Mouse (Mus musculus) thymus, adult 2 months (tissue): ENCODE data around the gene Pip4k2b. TPM values are rescaled to one million over a fixed set of nuclear protein-coding genes. Genes with fewer than 3 reads are reported as not detected.

ENCODE experiments used
- DNase-seq: peaks from one replicate; pipeline ENCODE4 v3.0.0; 2021
- H3K27ac ChIP-seq: fragments of 200-500 bp; 2 replicates; pipeline ENCODE4 v1.5.1; 2012; ENCODE audit warnings: low read length, control low read depth; ENCODE audit not compliant: control insufficient read depth, insufficient read depth
- H3K27me3 ChIP-seq: fragments of 200-500 bp; 2 replicates; pipeline ENCODE4 v1.6.1; 2012; ENCODE audit warnings: mild to moderate bottlenecking, low read length, moderate library complexity, mixed read lengths; ENCODE audit not compliant: control insufficient read depth, insufficient read depth
- H3K36me3 ChIP-seq: fragments of 200-500 bp; 2 replicates; pipeline ENCODE4 v1.6.1; 2012; ENCODE audit warnings: mild to moderate bottlenecking, low read length, moderate library complexity; ENCODE audit not compliant: control insufficient read depth, insufficient read depth
- H3K4me1 ChIP-seq: fragments of 200-500 bp; replicated peaks from 2 replicates; pipeline ENCODE4 v1.6.1; 2012; ENCODE audit warnings: low read length; ENCODE audit not compliant: control insufficient read depth, insufficient read depth
- H3K4me3 ChIP-seq: fragments of 200-500 bp; 2 replicates; pipeline ENCODE4 v1.5.1; 2012; ENCODE audit warnings: mild to moderate bottlenecking, low read length, control low read depth, moderate library complexity; ENCODE audit not compliant: control insufficient read depth, insufficient read depth
- CTCF ChIP-seq: fragments of 200-500 bp; IDR thresholded peaks from 2 replicates; pipeline ENCODE4 v1.5.1; 2012; ENCODE audit warnings: mild to moderate bottlenecking, control low read depth, low read length, moderate library complexity, borderline replicate concordance; ENCODE audit not compliant: control insufficient read depth, poor library complexity, insufficient read depth; ENCODE audit errors: extremely low read depth
- POLR2A ChIP-seq: fragments of 200-500 bp; IDR thresholded peaks from 2 replicates; pipeline ENCODE4 v1.6.1; 2012; ENCODE audit warnings: mild to moderate bottlenecking, low read length, control low read depth, moderate library complexity; ENCODE audit not compliant: control insufficient read depth, poor library complexity, insufficient read depth; ENCODE audit errors: extremely low read depth
- WGBS: fragments of 180-500 bp; shearing (Covaris S2); methylation state at CpG from one replicate; pipeline ENCODE4 v1.1.7; 2018; 5-methylcytosine and 5-hydroxymethylcytosine counted together
- polyA plus RNA-seq: library from polyadenylated mRNA; depleted of rRNA; stranded (reverse); fragments of >200 nt; gene quantifications from 2 replicates; pipeline ENCODE4 v1.2.3, GENCODE M21; 2012

Pip4k2b gene
- polyA plus RNA-seq, 1 experiment = 28.2 TPM

GRCm38 (mm10) chr11:97682504-97683055 lies 61.9 kb downstream of the Pip4k2b start:
- WGBS = 92% methylated on average over 6 of the region's 6 CpGs
- TF ChIP-seq CTCF (no peak), POLR2A (no peak)
- Histone ChIP-seq H3K27me3 (no peaks in the 10 kb centered on the region), H3K27ac (no peak overlapping the region), H3K36me3 (peaks cover 13% of the 10 kb centered on the region), H3K4me1 (peaks cover 30% of the 10 kb centered on the region), H3K4me3 (no peak overlapping the region)
- no peak for DNase-seq

DNA sequence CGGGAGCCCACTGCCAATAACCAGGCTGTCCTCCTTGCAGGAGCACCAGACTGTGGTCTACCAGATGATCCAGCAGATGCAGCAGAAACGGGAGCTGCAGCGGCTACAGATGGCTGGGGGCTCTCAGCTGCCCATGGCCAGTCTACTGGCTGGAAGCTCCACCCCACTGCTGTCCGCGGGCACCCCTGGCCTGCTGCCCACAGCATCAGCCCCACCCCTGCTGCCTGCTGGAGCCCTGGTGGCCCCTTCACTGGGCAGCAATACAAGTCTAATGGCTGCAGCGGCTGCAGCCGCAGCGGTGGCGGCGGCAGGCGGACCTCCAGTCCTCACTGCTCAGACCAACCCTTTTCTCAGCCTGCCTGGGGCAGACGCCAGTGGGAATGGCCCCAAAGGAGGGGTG lies 64.1 kb downstream of the Pip4k2b start:
- no peak for DNase-seq
- WGBS = 95% methylated on average over 12 of the region's 12 CpGs
- Histone ChIP-seq H3K27me3 (no peaks in the 10 kb centered on the region), H3K27ac (no peak overlapping the region), H3K36me3 (peaks cover 16% of the 10 kb centered on the region), H3K4me3 (no peak overlapping the region), H3K4me1 (peaks cover 23% of the 10 kb centered on the region)
- TF ChIP-seq CTCF (no peak), POLR2A (no peak)

DNA sequence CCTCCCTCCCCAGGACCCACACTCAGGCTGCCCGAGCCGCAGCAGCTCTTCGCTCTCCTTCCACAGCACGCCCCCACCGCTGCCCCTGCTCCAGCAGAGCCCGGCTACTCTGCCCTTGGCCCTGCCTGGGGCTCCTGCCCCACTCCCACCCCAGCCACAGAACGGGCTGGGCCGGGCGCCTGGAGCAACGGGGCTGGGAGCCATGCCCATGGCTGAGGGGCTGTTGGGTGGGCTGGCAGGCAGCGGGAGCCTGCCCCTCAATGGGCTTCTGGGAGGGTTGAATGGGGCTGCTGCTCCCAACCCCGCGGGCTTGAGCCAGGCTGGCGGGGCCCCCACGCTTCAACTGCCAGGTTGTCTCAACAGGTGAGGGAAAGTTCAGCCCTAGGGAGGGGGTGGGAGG lies 66.2 kb downstream of the Pip4k2b start:
- TF ChIP-seq CTCF (no peak), POLR2A (no peak)
- H3K36me3 ChIP-seq = peaks cover 35% of the 10 kb centered on the region
- H3K4me1 ChIP-seq = peaks cover 1% of the 10 kb centered on the region
- DNase-seq = no peak
- no peaks in the 10 kb centered on the region for H3K27me3 ChIP-seq
- H3K4me3 ChIP-seq = no peak overlapping the region
- WGBS = over 99% methylated on average over 15 of the region's 15 CpGs
- H3K27ac ChIP-seq = no peak overlapping the region

- Histone ChIP-seq H3K4me1 (no peaks in the 10 kb centered on the region), H3K27ac (no peak overlapping the region), H3K36me3 (peaks cover 35% of the 10 kb centered on the region), H3K27me3 (no peaks in the 10 kb centered on the region), H3K4me3 (no peak overlapping the region)
- TF ChIP-seq POLR2A = no peak
- no peak for TF ChIP-seq CTCF
- no peak for DNase-seq
- 96% methylated on average over 8 of the region's 8 CpGs for WGBS
Measured at GRCm38 (mm10) chr11:97677842-97678241, 66.7 kb downstream of the Pip4k2b start.

DNA sequence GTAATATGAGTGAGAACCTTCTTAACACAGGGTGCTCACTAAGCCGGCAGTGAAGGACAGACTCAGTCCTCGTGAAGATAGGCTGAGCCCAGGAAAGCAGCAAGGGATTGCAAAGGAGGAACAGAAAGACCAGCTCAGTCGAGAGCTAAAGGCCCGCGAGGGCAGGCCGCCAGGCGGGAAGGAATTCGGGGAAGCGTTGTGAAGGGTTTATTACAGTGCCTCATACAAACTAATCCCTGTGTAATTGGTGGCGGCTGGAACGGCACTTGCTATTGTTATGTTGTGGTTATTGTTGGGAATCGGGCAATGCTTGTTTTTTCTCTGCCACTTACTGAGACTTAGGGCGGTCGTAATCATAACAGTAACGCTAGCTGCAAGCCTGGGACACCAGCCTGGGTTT lies 67.1 kb downstream of the Pip4k2b start:
- no peaks in the 10 kb centered on the region for H3K4me1 ChIP-seq

DNA sequence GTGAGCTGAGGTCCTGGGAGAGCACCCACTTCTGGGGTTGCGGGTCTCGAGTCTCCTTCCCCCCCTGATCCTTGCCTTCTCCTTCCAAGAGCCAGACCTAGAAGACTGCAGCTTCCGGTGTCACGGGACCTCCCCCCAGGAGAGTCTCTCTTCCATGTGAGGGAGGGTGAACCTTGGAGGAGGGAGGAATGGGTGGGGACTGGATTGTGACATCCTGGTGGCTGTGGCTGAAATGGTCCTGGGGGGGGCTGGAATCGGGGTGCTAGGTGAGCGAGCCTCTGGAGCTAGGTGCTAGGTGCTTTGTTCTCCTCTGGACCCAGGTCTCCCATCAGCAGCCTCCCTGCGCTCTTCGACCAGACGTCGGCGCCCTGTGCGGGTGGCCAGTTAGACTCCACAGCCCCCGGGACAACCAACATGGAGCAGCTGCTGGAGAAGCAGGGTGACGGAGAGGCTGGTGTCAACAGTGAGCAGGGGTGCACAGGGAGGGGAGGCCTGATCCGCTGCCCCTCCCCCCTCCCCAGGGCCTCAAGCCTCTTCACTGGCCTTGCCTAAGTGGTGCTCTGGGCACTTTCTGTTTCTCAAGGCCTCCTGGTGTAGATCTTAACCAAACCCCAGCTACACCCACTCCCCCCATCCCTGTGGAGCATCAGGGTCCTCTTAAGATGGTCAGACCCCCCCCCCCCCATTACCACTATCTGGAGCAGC lies 68.3 kb downstream of the Pip4k2b start:
- DNase-seq = no peak
- H3K27me3 ChIP-seq = no peaks in the 10 kb centered on the region
- no peak overlapping the region for H3K4me3 ChIP-seq
- 97% methylated on average over 15 of the region's 15 CpGs for WGBS
- no peak for TF ChIP-seq POLR2A
- TF ChIP-seq CTCF = no peak
- no peaks in the 10 kb centered on the region for H3K4me1 ChIP-seq
- H3K36me3 ChIP-seq = peaks cover 31% of the 10 kb centered on the region
- no peak overlapping the region for H3K27ac ChIP-seq

More for the DNA sequence above, 67.1 kb downstream of the Pip4k2b start:
- H3K36me3 ChIP-seq = peaks cover 35% of the 10 kb centered on the region
- no peaks in the 10 kb centered on the region for H3K27me3 ChIP-seq
- no peak overlapping the region for H3K27ac ChIP-seq
- DNase-seq = no peak
- WGBS = 96% methylated on average over 15 of the region's 15 CpGs
- TF ChIP-seq POLR2A = no peak
- TF ChIP-seq CTCF = no peak
- H3K4me3 ChIP-seq = no peak overlapping the region
